Mouse (Mus musculus) brain, embryonic 14.5 days (tissue): Measurements from ENCODE around the gene Dcaf17. TPM values are rescaled to one million over a fixed set of nuclear protein-coding genes. Genes with fewer than 3 reads are reported as not detected.

Experiments used
- DNase-seq: peaks from one replicate; pipeline ENCODE4 v3.0.0-alpha.2; 2011; ENCODE audit warnings: low read depth
- CTCF ChIP-seq: fragments of 200-500 bp; IDR thresholded peaks from 2 replicates; pipeline ENCODE4 v1.5.1; 2012; ENCODE audit warnings: inconsistent platforms, mild to moderate bottlenecking, moderate library complexity, borderline replicate concordance; ENCODE audit not compliant: insufficient read depth, insufficient read length; ENCODE audit errors: extremely low read depth
- POLR2A ChIP-seq: fragments of 200-500 bp; IDR thresholded peaks from 2 replicates; pipeline ENCODE4 v1.6.1; 2012; ENCODE audit warnings: mild to moderate bottlenecking, inconsistent platforms, borderline replicate concordance; ENCODE audit not compliant: poor library complexity, insufficient read depth, insufficient read length, severe bottlenecking; ENCODE audit errors: extremely low read depth
- polyA plus RNA-seq: library from polyadenylated mRNA; depleted of rRNA; stranded (reverse); fragments of >200 nt; gene quantifications from 2 replicates; pipeline ENCODE4 v1.2.3, GENCODE M21; 2012

Gene Dcaf17
- polyA plus RNA-seq, 1 experiment: 11.2 TPM

GRCm38 (mm10) chr2:71031973-71032794, 22.9 kb upstream of the Dcaf17 start:
- no peak for TF ChIP-seq POLR2A
- no peak for TF ChIP-seq CTCF
- DNase-seq: peak; percentile 72

- DNase-seq: no peak
- TF ChIP-seq CTCF: no peak
- TF ChIP-seq POLR2A: no peak
Measured at GRCm38 (mm10) chr2:71033014-71033413, 22.1 kb upstream of the Dcaf17 start.

- no peak for TF ChIP-seq POLR2A
- no peak for TF ChIP-seq CTCF
- DNase-seq: peak; percentile 58
Measured at GRCm38 (mm10) chr2:71033987-71034386, 21.1 kb upstream of the Dcaf17 start.

GRCm38 (mm10) chr2:71037447-71037846, 17.7 kb upstream of the Dcaf17 start:
- TF ChIP-seq CTCF (no peak), POLR2A (no peak)
- no peak for DNase-seq

GRCm38 (mm10) chr2:71039522-71040121, 15.5 kb upstream of the Dcaf17 start:
- peak; percentile 91 for TF ChIP-seq CTCF
- TF ChIP-seq POLR2A: no peak
- peak; percentile 93 for DNase-seq

GRCm38 (mm10) chr2:71046151-71046550, 9.0 kb upstream of the Dcaf17 start:
- TF ChIP-seq CTCF (no peak), POLR2A (no peak)
- no peak for DNase-seq

- no peak for TF ChIP-seq CTCF
- no peak for TF ChIP-seq POLR2A
- no peak for DNase-seq
Measured at GRCm38 (mm10) chr2:71046751-71047320, 8.3 kb upstream of the Dcaf17 start.

- TF ChIP-seq POLR2A (no peak), CTCF (no peak)
- DNase-seq: no peak
Measured at GRCm38 (mm10) chr2:71048896-71049295, 6.2 kb upstream of the Dcaf17 start.

- DNase-seq: no peak
- TF ChIP-seq POLR2A: no peak
- no peak for TF ChIP-seq CTCF
Measured at GRCm38 (mm10) chr2:71050511-71050910, 4.6 kb upstream of the Dcaf17 start.

- DNase-seq: peak; percentile 39
- TF ChIP-seq POLR2A: no peak
- TF ChIP-seq CTCF: no peak
Measured at GRCm38 (mm10) chr2:71054716-71055115, 412 bp upstream of the Dcaf17 start.

- TF ChIP-seq POLR2A: no peak
- TF ChIP-seq CTCF: peak; percentile 7; the same call in 1 of the 2 replicates
Measured at GRCm38 (mm10) chr2:71056115-71056835, 1.1 kb downstream of the Dcaf17 start.

More at GRCm38 (mm10) chr2:71056115-71056835, 1.1 kb downstream of the Dcaf17 start:
- peak; percentile 82 for DNase-seq
